Mouse (Mus musculus) c-Kit-positive CD71-positive TER-119-negative erythroid progenitor cells, embryonic 14.5 days (primary cell): ENCODE measurements around the gene Acmsd.

Experiments
- DNase-seq: peaks from one replicate; pipeline ENCODE4 v3.0.0-alpha.2; 2013; ENCODE audit warnings: low read depth

Gene Acmsd

GRCm38 (mm10) chr1:127775206-127775720 is 46.0 kb downstream of the Acmsd start:
- DNase-seq, result no peak

- no peak for DNase-seq
These were observed 47.0 kb downstream of the Acmsd start for GRCm38 (mm10) chr1:127776246-127776645.

- no peak for DNase-seq
These were observed 49.4 kb downstream of the Acmsd start for GRCm38 (mm10) chr1:127778611-127779010.

GRCm38 (mm10) chr1:127780142-127780541 is 50.9 kb downstream of the Acmsd start:
- DNase-seq, result no peak

- no peak for DNase-seq
These were observed 51.6 kb downstream of the Acmsd start for GRCm38 (mm10) chr1:127780849-127781248.

- DNase-seq, result no peak
These were observed 54.6 kb downstream of the Acmsd start for GRCm38 (mm10) chr1:127783862-127784261.

- DNase-seq, result no peak
These were observed 56.7 kb downstream of the Acmsd start for GRCm38 (mm10) chr1:127785882-127786281.

- no peak for DNase-seq
These were observed 59.7 kb downstream of the Acmsd start for GRCm38 (mm10) chr1:127788943-127789342.

GRCm38 (mm10) chr1:127793459-127793858 is 64.2 kb downstream of the Acmsd start:
- no peak for DNase-seq

GRCm38 (mm10) chr1:127795087-127795769 is 66.0 kb downstream of the Acmsd start:
- no peak for DNase-seq

- no peak for DNase-seq
These were observed 67.1 kb downstream of the Acmsd start for GRCm38 (mm10) chr1:127796341-127796740.

GRCm38 (mm10) chr1:127796752-127797151 is 67.5 kb downstream of the Acmsd start:
- no peak for DNase-seq

- no peak for DNase-seq
These were observed 73.7 kb downstream of the Acmsd start for GRCm38 (mm10) chr1:127802916-127803315.

- DNase-seq, result no peak
These were observed 79.5 kb downstream of the Acmsd start for GRCm38 (mm10) chr1:127808671-127809070.

- DNase-seq, result no peak
These were observed 83.7 kb downstream of the Acmsd start for GRCm38 (mm10) chr1:127812929-127813328.

GRCm38 (mm10) chr1:127816381-127816780 is 87.2 kb downstream of the Acmsd start:
- DNase-seq, result no peak
